Mouse (Mus musculus) E14TG2a.4 (cell line): ENCODE measurements around the gene Timmdc1.
A peak's percentile ranks its signal among the peaks of the same experiment; 100 is the strongest.
"Not testable (repeated sequence)": the region's sequence is repeated elsewhere in the genome, so short reads cannot be mapped to it uniquely, and the experiment has no call there.

Source experiments
- H3K27me3 ChIP-seq: 2 replicates; pipeline ENCODE4 v1.6.1; 2014; ENCODE audit warnings: low read length, control low read depth; ENCODE audit not compliant: insufficient read depth
- H3K36me3 ChIP-seq: 2 replicates; pipeline ENCODE4 v1.6.1; 2014; ENCODE audit warnings: low read length, control low read depth; ENCODE audit not compliant: insufficient read depth
- H3K4me1 ChIP-seq: replicated peaks from 2 replicates; pipeline ENCODE4 v1.6.1; 2014; ENCODE audit warnings: low read depth, low read length, control low read depth
- H3K4me3 ChIP-seq: replicated peaks from 2 replicates; pipeline ENCODE4 v1.5.1; 2014; ENCODE audit warnings: mild to moderate bottlenecking, low read length
- H3K9me3 ChIP-seq: 2 replicates; pipeline ENCODE4 v1.6.1; 2014; ENCODE audit warnings: low read length, control low read depth
- CTCF ChIP-seq: conservative IDR thresholded peaks from 2 replicates; pipeline ENCODE4 v1.5.1; 2014; ENCODE audit warnings: low read length
- NANOG ChIP-seq: IDR thresholded peaks from 2 replicates; pipeline ENCODE4 v1.6.1; 2014; ENCODE audit warnings: borderline replicate concordance, low read length, mixed read lengths
- POU5F1 ChIP-seq: IDR thresholded peaks from 2 replicates; pipeline ENCODE4 v1.6.1; 2014; ENCODE audit warnings: low read length, borderline replicate concordance

Gene Timmdc1

DNA sequence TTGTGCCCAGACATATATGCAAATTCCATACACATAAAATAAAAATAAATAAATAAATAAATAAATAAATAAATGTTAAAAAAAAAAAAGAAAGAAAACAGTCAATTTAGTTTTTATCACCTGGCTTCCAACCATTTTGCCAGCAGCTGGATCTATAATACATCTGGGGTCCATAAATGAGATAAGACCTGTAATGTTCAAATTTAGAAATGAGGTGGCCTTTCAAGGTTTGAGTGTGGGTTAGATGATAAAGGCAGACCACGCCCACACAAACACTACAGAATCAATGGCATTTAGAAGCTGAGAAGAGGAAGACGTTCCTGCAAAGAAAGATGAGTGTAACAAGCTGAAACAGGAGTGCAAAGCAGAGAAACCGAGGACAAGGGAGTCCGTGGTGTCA is 41.1 kb downstream of the Timmdc1 start:
- Histone ChIP-seq H3K4me1 (peaks cover 27% of the 10 kb centered on the region), H3K27me3 (peaks cover 36% of the 10 kb centered on the region), H3K4me3 (no peak overlapping the region), H3K36me3 (peaks cover 2% of the 10 kb centered on the region), H3K9me3 (no peaks in the 10 kb centered on the region)
- TF ChIP-seq POU5F1 (no peak), NANOG (no peak), CTCF (no peak)

DNA sequence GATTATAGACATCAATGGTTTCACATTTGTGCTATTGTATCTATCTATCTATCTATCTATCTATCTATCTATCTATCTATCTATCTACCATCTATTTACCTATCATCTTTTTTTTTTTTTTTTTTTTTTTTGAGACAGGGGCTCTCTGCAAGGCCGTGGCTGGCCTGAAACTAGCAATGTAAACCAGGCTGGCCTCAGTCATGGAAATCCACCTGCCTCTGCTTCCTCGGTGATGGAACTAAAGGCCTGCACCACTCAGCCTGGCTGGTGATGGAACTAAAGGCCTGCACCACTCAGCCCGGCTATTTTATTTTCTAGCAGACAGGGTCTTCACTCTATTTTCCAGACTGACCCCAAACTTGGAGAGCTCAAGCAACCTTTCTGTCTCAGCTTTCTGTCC is 44.2 kb downstream of the Timmdc1 start:
- no peaks in the 10 kb centered on the region for H3K9me3 ChIP-seq
- peaks cover 15% of the 10 kb centered on the region for H3K27me3 ChIP-seq
- H3K4me1 ChIP-seq: peaks cover 46% of the 10 kb centered on the region
- H3K4me3 ChIP-seq: no peak overlapping the region
- H3K36me3 ChIP-seq: no peaks in the 10 kb centered on the region; the same call in 1 of the 2 replicates
- no peak for TF ChIP-seq POU5F1
- no peak for TF ChIP-seq NANOG
- no peak for TF ChIP-seq CTCF

DNA sequence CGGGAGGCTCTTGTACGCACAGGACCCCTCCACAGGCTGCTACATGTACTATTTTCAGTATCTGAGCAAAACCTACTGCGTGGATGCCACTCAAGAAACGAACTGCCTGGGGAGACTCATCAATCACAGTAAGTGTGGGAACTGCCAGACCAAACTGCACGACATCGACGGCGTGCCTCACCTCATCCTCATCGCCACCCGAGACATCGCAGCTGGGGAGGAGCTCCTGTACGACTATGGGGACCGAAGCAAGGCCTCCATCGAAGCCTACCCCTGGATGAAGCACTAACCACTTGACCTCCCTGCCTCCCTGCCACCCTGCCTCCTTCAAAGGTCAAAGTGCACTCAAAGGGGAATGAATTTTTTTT is 45.2 kb downstream of the Timmdc1 start:
- not testable (repeated sequence) for H3K36me3 ChIP-seq, H3K9me3 ChIP-seq, H3K27me3 ChIP-seq
- Histone ChIP-seq H3K4me3 (peak overlapping the region; percentile 69), H3K4me1 (peaks cover 52% of the 10 kb centered on the region)

DNA sequence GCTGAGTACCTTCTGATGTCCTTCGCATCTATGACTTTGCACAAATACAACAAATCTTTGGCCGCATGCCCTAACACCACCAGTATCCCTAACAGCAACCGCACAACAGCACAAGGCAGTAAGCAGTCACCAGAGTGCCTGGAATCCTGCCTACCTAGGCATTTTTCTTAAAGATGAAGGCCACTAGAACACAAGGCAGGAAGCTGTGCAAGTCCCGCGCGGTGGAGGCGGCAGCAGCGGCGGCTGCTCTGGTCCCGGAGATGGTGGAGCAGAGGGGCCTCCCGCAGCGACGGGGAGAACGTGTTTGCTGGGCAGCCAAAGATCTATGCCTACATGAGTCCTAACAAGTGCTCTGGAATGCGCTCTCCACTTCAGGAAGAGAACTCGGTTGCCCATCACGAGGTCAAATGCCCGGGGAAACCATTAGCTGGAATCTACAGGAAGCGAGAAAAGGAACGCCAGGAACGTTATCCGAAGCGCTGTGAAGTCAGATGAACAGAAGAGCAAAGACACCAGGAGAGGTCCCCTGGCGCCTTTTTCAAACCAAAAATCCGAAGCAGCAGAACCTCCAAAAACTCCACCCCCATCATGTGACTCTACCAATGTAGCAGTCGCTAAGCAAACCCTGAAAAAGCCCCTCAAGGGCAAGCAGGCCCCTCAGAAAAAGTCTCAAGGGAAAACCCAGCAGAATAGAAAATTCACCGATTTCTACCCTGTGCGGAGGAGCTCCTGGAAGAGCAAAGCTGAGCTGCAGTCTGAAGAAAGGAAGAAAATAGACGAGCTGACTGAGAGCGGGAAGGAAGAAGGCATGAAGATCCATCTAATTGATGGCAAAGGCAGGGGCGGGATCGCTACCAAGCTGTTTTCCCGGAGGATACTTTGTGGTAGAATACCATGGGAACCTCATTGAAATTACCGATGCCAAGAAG is 45.9 kb downstream of the Timmdc1 start:
- Histone ChIP-seq H3K4me3 (peak overlapping the region; percentile 69), H3K36me3 (no peaks in the 10 kb centered on the region; the same call in 1 of the 2 replicates), H3K9me3 (no peaks in the 10 kb centered on the region), H3K4me1 (peaks cover 59% of the 10 kb centered on the region), H3K27me3 (peaks cover 2% of the 10 kb centered on the region; the same call in 1 of the 2 replicates)
- no peak for TF ChIP-seq POU5F1
- TF ChIP-seq CTCF: no peak
- no peak for TF ChIP-seq NANOG

DNA sequence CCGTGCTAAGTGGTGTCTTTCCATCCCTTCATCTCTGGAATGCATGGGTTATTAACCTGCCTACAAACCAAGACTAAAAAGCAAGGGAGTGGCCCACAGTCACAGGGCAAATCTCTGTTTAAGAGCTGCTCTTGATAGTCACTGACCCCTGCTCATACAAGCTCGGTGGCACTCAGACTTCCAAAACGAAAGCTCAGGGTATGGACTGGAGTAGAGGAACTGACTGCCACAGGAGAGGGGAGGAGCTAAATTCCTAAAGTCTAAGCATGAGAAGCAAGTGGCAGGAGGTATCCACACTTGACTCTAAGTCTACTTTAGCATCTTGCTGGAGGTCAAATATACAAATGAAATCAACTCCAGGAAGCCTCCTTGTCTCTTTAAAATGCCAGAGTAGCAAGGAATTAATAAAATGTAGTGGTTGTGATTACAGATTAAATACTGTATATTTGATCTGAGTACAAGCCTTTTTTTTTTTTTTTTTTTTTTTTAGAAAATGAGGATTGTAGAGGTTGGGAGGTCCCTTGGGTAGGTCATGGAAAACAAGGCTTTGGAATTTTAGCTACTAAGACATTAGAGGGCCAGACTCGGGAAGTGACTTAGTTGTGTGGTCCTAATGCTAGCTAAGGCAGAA is 46.7 kb downstream of the Timmdc1 start:
- H3K9me3 ChIP-seq: no peaks in the 10 kb centered on the region
- H3K36me3 ChIP-seq: no peaks in the 10 kb centered on the region; the same call in 1 of the 2 replicates
- TF ChIP-seq POU5F1 (no peak), NANOG (no peak), CTCF (no peak)
- H3K27me3 ChIP-seq: no peaks in the 10 kb centered on the region; the same call in 1 of the 2 replicates
- peaks cover 64% of the 10 kb centered on the region for H3K4me1 ChIP-seq
- H3K4me3 ChIP-seq: peak overlapping the region; percentile 69

DNA sequence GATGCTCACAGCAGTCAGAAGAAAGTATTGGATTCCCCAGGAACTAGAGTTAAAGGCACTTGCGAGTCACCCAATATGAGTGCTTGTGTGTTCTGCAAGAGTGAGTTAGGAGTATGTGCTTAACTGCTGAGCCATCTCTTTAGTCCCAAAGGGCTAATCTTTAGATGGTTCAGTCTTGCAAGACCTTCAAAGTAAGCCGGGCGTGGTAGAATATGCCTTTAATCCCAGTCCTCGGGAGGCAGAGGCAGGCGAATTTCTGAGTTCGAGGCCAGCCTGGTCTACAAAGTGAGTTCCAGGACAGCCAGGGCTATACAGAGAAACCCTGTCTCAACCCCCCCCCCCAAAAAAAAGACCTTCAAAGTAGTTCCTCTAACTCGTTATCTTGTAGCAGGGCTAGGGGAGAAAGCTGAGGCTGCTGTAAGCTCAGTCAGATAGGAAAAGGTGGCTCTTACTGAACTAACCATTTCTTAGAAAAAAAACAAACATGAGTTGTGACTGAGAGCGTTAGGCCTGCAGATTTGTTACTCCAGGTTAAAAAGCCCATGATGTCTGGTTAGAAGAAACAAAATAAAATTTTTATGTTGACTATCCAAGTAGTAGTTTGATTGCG is 47.7 kb downstream of the Timmdc1 start:
- TF ChIP-seq NANOG: no peak
- peaks cover 72% of the 10 kb centered on the region for H3K4me1 ChIP-seq
- no peaks in the 10 kb centered on the region; the same call in 1 of the 2 replicates for H3K36me3 ChIP-seq
- no peaks in the 10 kb centered on the region; the same call in 1 of the 2 replicates for H3K27me3 ChIP-seq
- no peaks in the 10 kb centered on the region for H3K9me3 ChIP-seq
- H3K4me3 ChIP-seq: no peak overlapping the region

DNA sequence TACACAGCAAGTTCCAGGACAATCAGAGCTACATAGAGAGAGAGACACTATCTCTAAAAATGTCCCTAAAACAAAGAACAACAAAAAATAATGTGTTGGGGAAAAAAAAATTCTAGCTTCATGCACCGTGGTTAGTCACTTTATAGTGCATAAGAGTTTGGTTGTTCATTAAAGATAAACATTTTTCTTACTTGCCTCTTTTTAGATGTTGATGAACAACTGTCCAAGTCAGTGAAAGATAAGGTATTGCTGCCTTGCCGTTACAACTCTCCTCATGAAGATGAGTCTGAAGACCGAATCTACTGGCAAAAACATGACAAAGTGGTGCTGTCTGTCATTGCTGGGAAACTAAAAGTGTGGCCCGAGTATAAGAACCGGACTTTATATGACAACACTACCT is 48.8 kb downstream of the Timmdc1 start:
- Histone ChIP-seq H3K4me3 (no peak overlapping the region), H3K27me3 (no peaks in the 10 kb centered on the region; the same call in 1 of the 2 replicates), H3K36me3 (no peaks in the 10 kb centered on the region; the same call in 1 of the 2 replicates), H3K4me1 (peaks cover 82% of the 10 kb centered on the region), H3K9me3 (no peaks in the 10 kb centered on the region)
- TF ChIP-seq CTCF: no peak
- TF ChIP-seq NANOG: no peak
- no peak for TF ChIP-seq POU5F1

DNA sequence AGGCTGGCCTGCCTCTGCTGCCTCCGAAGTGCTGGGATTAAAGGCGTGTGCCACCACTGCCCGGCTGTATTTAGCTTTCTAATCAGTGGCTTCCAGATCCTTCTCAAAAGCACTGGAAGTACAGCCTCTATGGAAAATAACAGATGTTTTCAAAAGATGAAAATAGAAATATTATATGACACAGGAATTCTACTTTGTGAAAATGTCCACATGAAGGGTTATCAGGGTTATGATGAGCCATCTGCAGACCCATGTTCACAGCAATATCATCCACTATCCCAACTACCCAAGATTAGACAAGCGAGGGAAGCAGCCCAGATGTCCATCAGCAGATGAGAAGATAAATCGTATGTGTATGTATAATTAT is 50.0 kb downstream of the Timmdc1 start:
- Histone ChIP-seq H3K36me3 (no peaks in the 10 kb centered on the region), H3K4me3 (no peak overlapping the region), H3K9me3 (no peaks in the 10 kb centered on the region), H3K4me1 (peaks cover 92% of the 10 kb centered on the region), H3K27me3 (no peaks in the 10 kb centered on the region)
- TF ChIP-seq POU5F1: no peak
- no peak for TF ChIP-seq CTCF
- no peak for TF ChIP-seq NANOG
